9 mouse cellular contexts compared by ENCODE assay signal in genomic region chrX:7188311-7188807, GRCm38 (mm10).
DNase-seq lines count a peak whose midpoint lies in the region; ATAC-seq lines count a peak whose summit lies in the region.
"Had no signal": no experiment of that assay in that cellular context is flagged by ENCODE, and none has a peak within 500 bp of the region (broad histone marks: within the 10 kb centered on the region; RNA-seq: fewer than 3 reads in every experiment).

No protein-coding gene starts in this region.

- ATAC-seq in megakaryocyte, adult 5-6 weeks (ENCODE audit: poor library complexity, severe bottlenecking) = no peak
- ATAC-seq in granulocyte monocyte progenitor cell, adult 5-6 weeks (replicated peaks; ENCODE audit: poor library complexity, severe bottlenecking) = peak; percentile 48; the same call in 1 of the 2 replicates
- peak; percentile 80; the same call in 1 of the 2 replicates for ATAC-seq in limb, embryonic 13.5 days (ENCODE audit: low FRiP score, low read depth)
- ATAC-seq in midbrain, embryonic 16.5 days = peak; percentile 94
- ATAC-seq in megakaryocyte-erythroid progenitor cell, adult 5-6 weeks (replicated peaks; ENCODE audit: low FRiP score, low TSS enrichment, poor library complexity, severe bottlenecking) = no peak

- H3K4me3 ChIP-seq in megakaryocyte, embryonic 14.5 days (replicated peaks) = peak overlapping the region; percentile 80
- H3K4me3 ChIP-seq in limb, embryonic 13.5 days = peak overlapping the region; percentile 37
- H3K4me3 ChIP-seq in midbrain, embryonic 16.5 days (ENCODE audit: low read depth, low read length) = peak overlapping the region; percentile 47

- peaks cover 24% of the 10 kb centered on the region for H3K27me3 ChIP-seq in megakaryocyte, embryonic 14.5 days (replicated peaks)
- no peaks in the 10 kb centered on the region for H3K27me3 ChIP-seq in limb, embryonic 13.5 days
- no peaks in the 10 kb centered on the region for H3K27me3 ChIP-seq in midbrain, embryonic 16.5 days (ENCODE audit: control insufficient read depth, insufficient read depth, low read depth, low read length)
- H3K27me3 ChIP-seq: CH12.LX had no signal

- peak overlapping the region; percentile 72 for H3K27ac ChIP-seq in limb, embryonic 13.5 days
- peak overlapping the region; percentile 79 for H3K27ac ChIP-seq in midbrain, embryonic 16.5 days (ENCODE audit: low read length)

- H3K36me3 ChIP-seq in megakaryocyte, embryonic 14.5 days (replicated peaks; ENCODE audit: low read length) = no peaks in the 10 kb centered on the region
- H3K36me3 ChIP-seq in limb, embryonic 13.5 days = peaks cover 3% of the 10 kb centered on the region; the same call in 1 of the 2 replicates
- H3K36me3 ChIP-seq in midbrain, embryonic 16.5 days (ENCODE audit: control insufficient read depth, insufficient read depth, low read length) = no peaks in the 10 kb centered on the region

- peaks cover 11% of the 10 kb centered on the region for H3K4me1 ChIP-seq in megakaryocyte, embryonic 14.5 days
- H3K4me1 ChIP-seq in limb, embryonic 13.5 days = 0 out of 2 replicates have a peak, but pooled peaks cover 4% of the 10 kb centered on the region
- H3K4me1 ChIP-seq in midbrain, embryonic 16.5 days (ENCODE audit: control insufficient read depth, insufficient read depth, low read length) = peaks cover 4% of the 10 kb centered on the region

- H3K9ac ChIP-seq in limb, embryonic 13.5 days = peak overlapping the region; percentile 45
- peak overlapping the region; percentile 67 for H3K9ac ChIP-seq in midbrain, embryonic 16.5 days (ENCODE audit: low read depth, low read length)

- 11% methylated on average over 17 of the region's 17 CpGs for WGBS in limb, embryonic 13.5 days
- 13% methylated on average over 17 of the region's 17 CpGs for WGBS in midbrain, embryonic 16.5 days

- H3K9me3 ChIP-seq in megakaryocyte, embryonic 14.5 days = no peaks in the 10 kb centered on the region
- H3K9me3 ChIP-seq in limb, embryonic 13.5 days = no peaks in the 10 kb centered on the region
- no peaks in the 10 kb centered on the region for H3K9me3 ChIP-seq in midbrain, embryonic 16.5 days (replicated peaks; ENCODE audit: control insufficient read depth, low read length, poor library complexity, severe bottlenecking)

- peak; percentile 82 for DNase-seq in embryo, embryonic 10 days (ENCODE audit: low spot score)
- peak; percentile 65 to 66 for DNase-seq in kidney, adult 8-10 months

- H3K4me2 ChIP-seq in limb, embryonic 13.5 days (replicated peaks) = peak overlapping the region; percentile 61
- peak overlapping the region; percentile 56 for H3K4me2 ChIP-seq in midbrain, embryonic 16.5 days (ENCODE audit: low read length)

Comparison
In these comparisons a context has a peak if more than half of its experiments do, and no peak if none do; other contexts are left out.
1. ATAC-seq: peak in granulocyte monocyte progenitor cell, adult 5-6 weeks (single experiment), limb, embryonic 13.5 days (single experiment) and midbrain, embryonic 16.5 days (single experiment); none in megakaryocyte, adult 5-6 weeks (single experiment) and megakaryocyte-erythroid progenitor cell, adult 5-6 weeks (single experiment).
2. Peak in every context shown above with its lines, with median percentiles within 50 percentile points of each other: H3K4me3 ChIP-seq.